Mouse (Mus musculus): Measurements from ENCODE around the gene Ddb1.

- TF ChIP-seq POLR2A (IDR thresholded peaks at IDR 0.05; ENCODE audit: borderline replicate concordance, low read depth, low read length) (no peak), CTCF (IDR thresholded peaks at IDR 0.05; ENCODE audit: low read depth, low read length) (no peak)
Measured at GRCm38 (mm10) chr19:10557001-10557400, 48.1 kb upstream of the Ddb1 start.
